Mouse (Mus musculus) brain, embryonic 18.5 days (tissue): ENCODE data around the gene Dcxr.
"Not testable (repeated sequence)": the region's sequence is repeated elsewhere in the genome, so short reads cannot be mapped to it uniquely, and the experiment has no call there.

Source experiments
- DNase-seq: peaks from one replicate; pipeline ENCODE4 v3.0.0-alpha.2; 2012; ENCODE audit warnings: low read depth, low spot score

The Dcxr gene

DNA sequence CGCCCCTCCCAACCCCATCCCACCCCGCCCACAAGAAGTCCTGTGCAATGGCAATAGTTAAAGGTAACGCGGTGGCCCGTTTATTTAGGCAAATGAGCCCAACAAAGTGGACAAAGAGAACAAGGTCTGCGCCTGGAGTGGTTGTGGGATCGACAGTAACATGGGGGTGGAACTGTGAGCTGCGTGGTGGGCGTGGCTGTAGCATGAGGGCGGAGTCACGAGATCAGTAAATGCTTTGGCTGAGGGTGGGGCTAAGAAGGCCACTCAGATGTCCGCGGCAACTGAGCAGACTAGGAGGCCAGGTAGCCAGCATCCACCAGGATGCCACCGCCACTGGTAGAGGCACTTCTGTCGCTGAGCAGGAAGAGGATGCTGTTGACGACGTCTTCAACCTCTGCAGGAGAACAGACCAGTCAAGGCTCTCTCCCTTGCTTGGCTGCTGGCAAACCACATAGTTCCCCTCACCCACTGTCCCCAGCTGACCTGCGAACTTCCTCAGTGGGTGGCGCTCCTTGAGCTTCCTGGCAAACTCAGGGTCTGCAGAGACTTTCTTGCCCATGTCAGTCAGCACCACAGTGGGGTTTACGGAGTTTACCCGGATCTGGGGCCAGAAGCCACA lies 2.5 kb upstream of the Dcxr start:
- DNase-seq = not testable (repeated sequence)

- DNase-seq = no peak
These were observed 1.6 kb upstream of the Dcxr start for GRCm38 (mm10) chr11:120728530-120729240.

DNA sequence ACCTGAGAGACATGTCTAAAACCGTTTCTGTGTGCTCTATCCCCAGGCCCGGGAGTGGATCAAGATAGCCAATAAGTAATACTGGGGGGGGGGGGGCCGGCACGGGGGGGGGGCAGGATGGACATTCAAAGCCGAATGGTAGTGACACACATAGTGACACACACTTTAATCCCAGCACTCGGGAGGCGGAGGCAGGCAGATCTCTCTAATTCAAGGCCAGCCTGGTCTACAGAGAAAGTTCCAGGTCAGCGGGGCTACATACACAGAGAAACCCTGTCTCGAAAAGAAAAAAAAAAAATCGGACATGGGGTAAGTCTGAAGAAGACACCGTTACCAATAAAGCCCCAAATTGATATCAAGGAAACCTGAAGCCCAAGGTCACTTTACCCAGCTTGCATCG lies 483 bp upstream of the Dcxr start:
- DNase-seq = no peak

DNA sequence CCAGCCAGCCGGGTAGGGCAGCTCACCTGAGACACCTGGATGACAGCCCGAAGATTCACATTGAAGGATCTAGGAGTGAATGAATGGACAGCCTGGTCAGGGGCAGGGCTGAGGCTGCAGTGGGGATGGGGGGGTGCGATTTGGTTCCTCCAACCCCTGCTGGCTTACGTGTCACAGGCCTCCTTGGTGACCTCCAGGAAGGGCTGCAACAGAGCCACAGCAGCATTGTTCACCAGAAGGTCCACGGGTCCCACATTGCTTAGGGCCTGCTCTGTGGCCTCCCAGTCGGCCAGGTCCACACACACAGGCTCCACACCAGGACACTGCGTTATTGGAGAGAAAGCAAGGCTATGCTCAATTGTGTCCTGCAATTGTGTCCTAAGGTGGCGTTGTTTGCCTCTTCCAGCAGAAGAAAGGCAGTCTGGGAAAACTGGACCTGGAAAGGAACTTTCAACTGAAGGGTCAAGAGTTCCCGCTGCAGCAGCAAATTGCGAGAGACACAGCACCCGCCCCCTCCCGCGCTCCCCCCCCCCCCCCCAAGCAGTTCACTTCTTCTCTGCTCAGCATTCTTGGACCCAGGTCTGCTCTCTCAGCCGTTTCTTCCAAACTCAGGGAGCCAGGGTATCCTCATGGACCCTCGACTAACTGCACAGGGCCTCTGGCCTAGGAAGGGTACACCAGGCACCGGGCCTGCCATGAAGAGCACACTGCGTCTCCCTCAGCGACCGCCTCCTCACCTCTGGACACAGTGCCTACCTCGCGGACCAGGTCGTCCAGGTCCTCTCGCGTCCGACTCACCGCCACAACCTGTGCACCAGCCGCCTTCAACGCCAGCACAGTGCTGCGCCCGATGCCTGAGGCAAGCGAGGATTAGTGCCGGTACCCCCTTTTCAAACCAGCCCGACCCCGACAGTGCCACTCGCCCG lies 575 bp downstream of the Dcxr start:
- no peak for DNase-seq

DNA sequence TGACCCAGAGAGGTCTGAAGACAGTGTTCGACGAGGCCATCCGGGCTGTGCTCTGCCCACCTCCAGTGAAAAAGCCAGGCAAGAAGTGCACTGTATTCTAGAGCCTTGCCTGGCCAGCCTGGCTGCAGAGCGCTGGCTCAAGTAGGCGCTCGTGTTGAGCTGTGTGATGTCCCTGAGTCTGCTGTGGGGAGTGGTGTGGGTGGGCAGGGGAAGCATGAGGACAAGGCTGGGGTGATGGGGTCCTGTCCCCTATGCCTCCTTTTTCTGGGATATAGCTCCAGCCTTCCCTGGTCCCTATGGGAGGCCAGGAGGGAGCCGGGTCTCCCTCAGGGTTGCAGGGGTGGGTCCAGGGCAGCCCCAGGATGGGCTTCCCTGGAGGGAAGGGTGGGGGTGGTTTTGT lies 3.6 kb downstream of the Dcxr start:
- DNase-seq = no peak

DNA sequence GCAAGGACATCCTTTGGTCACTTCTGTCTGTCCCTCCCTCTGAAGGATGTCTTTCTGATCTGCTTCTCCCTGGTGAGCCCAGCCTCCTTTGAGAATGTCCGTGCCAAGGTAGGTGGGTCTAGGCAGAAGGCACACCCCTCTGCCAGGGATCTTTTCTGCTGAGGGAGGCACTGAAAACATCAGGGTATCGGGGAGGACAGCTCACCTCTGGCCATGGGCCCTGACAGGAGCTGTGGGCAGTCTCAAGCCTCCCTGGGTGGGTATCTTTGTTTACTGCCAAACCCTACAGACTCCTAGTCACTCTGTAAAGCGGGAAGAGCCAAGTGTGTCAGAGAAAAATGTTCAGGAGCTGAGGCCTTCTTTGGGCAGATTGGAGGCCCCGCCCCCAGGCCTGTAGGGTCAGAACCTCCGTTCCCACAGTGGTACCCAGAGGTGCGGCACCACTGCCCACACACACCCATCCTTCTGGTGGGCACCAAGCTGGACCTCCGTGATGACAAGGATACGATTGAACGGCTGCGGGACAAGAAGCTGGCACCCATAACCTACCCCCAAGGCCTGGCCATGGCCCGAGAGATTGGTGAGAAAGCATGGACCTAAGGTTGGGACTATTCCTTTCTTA lies 4.2 kb downstream of the Dcxr start:
- no peak for DNase-seq

- DNase-seq = no peak
These were observed 4.9 kb downstream of the Dcxr start for GRCm38 (mm10) chr11:120722067-120722630.

GRCm38 (mm10) chr11:120721124-120722066 lies 5.7 kb downstream of the Dcxr start, which contains the start of gene Rac3:
TSS of gene Rac3 (plus strand) at chr11:120721470.
- no peak for DNase-seq

GRCm38 (mm10) chr11:120720450-120720849 lies 6.6 kb downstream of the Dcxr start:
- DNase-seq = peak; percentile 76

- DNase-seq = no peak
These were observed 7.2 kb downstream of the Dcxr start for GRCm38 (mm10) chr11:120719841-120720376.

DNA sequence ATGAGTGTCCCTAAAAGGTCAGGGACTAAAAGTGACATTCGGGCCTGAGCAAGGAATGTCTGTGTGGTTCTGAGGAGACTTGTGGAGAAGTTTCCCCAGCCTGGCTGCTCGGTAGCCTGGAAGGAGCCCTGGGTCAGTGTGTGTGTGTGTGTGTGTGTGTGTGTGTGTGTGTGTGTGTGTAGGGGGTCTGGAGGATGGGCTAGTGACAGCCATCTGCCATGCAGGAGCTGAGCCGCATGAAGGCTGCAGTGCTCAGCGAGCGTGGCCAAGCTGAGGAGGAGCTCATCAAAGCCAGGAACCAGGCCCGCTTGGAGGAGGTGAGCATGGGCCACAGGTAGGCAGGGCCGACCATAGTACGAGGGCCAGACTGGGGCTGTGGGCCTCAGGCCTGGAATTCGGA lies 7.8 kb downstream of the Dcxr start:
- DNase-seq = no peak

DNA sequence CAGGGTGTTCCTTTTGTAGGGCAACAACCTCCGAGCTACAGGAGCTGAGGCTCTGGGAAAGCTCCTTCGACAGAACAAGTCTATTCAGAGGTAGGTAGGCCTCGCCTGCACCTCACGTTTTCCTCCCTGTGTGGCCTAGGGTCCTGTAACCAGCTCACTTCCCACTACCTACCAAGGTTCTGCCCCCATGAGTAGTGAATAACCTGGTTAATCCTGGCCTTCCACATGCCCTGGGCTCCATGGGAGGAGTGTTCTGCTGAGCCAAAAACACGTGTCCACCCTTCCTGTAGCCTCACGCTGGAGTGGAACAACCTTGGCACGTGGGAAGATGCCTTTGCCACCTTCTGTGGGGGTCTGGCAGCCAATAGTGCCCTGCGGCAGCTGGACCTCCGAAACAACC lies 11.9 kb downstream of the Dcxr start:
- DNase-seq = no peak

GRCm38 (mm10) chr11:120714546-120714945 lies 12.5 kb downstream of the Dcxr start:
- no peak for DNase-seq

GRCm38 (mm10) chr11:120713580-120714518 lies 13.2 kb downstream of the Dcxr start, which contains the start of the genes Cenpx and Lrrc45:
TSS of gene Cenpx (minus strand) at chr11:120713738.
TSS of gene Lrrc45 (plus strand) at chr11:120713925.
- DNase-seq = peak; percentile 97

GRCm38 (mm10) chr11:120712771-120713568 lies 14.1 kb downstream of the Dcxr start:
- DNase-seq = no peak

GRCm38 (mm10) chr11:120711980-120712604 lies 15.0 kb downstream of the Dcxr start:
- DNase-seq = no peak

DNA sequence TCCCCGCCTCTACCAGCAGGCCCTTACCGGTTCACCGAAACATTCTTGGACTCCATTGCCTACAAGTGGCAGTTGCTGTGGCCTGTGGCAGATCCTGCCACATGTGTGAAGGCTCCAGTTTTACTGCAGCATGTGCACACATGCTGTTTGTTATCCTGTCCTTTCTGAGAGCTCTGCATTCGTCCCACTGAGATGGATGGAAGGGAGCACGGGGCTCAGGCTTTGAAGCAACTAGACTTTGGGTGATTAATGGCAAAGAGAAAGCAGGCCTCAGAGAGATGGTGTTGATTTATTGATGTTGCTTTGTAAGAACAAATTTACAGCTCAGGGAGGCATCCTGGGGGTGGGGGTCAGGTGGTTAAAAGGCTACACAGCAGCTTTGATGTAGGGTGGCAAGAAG lies 16.4 kb downstream of the Dcxr start:
- no peak for DNase-seq

DNA sequence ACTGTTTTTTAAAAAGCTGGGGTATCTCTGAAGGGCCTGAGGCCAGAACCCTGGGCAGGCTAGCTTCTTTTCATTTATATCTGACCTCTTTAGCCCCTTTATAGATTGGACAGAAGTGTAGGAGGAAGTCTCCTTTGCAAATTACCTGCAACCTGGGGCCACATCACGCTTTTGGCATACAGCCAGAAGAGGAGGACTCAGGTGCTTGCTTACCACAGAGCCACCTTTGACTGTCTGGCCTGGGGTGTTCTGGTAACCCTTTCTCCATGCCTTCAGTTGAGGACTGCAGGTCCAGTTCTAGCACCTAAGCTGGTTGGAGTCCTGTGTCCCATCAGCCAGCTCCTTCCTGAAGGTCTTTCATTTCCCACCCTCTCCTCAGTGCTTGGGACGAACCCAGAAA lies 17.5 kb downstream of the Dcxr start:
- DNase-seq = no peak
